Mouse (Mus musculus) E14TG2a.4 (cell line): ENCODE results near the gene Lpxn.

Experiments
- CTCF ChIP-seq: conservative IDR thresholded peaks from 2 replicates; pipeline ENCODE4 v1.5.1; 2014; ENCODE audit warnings: low read length
- POU5F1 ChIP-seq: IDR thresholded peaks from 2 replicates; pipeline ENCODE4 v1.6.1; 2014; ENCODE audit warnings: low read length, borderline replicate concordance

- no peak for TF ChIP-seq POU5F1
- TF ChIP-seq CTCF: no peak
Measured at GRCm38 (mm10) chr19:12802830-12803229, 6.8 kb downstream of the Lpxn start.
